Mouse (Mus musculus) thymus, postnatal 25 days (tissue): ENCODE measurements at regions not wholly inside any gene's neighbourhood (a gene's known extent, or its start where the extent isn't known, plus 50 kb on each side); places are given as distances from the start of the nearest gene placed in this dataset.

ENCODE experiments used
- DNase-seq: peaks from one replicate; pipeline ENCODE4 v3.0.0; 2022

GRCm38 (mm10) chrX:11861119-11861708 lies 298.9 kb downstream of the Bcor start:
- DNase-seq = no peak

- DNase-seq = no peak
These were observed 298.3 kb downstream of the Bcor start for GRCm38 (mm10) chrX:11861892-11862291.

- DNase-seq = no peak
These were observed 297.0 kb downstream of the Bcor start for GRCm38 (mm10) chrX:11863106-11863505.

- no peak for DNase-seq
These were observed 286.2 kb downstream of the Bcor start for GRCm38 (mm10) chrX:11873913-11874312.

GRCm38 (mm10) chrX:11876636-11877035 lies 283.5 kb downstream of the Bcor start:
- no peak for DNase-seq

- DNase-seq = peak; percentile 8
These were observed 282.1 kb downstream of the Bcor start for GRCm38 (mm10) chrX:11878028-11878427.

- DNase-seq = no peak
These were observed 279.2 kb downstream of the Bcor start for GRCm38 (mm10) chrX:11880972-11881371.

- DNase-seq = no peak
These were observed 276.1 kb downstream of the Bcor start for GRCm38 (mm10) chrX:11883738-11884716.

GRCm38 (mm10) chrX:11892396-11892795 lies 267.8 kb downstream of the Bcor start:
- DNase-seq = no peak

- peak; percentile 1 for DNase-seq
These were observed 266.4 kb downstream of the Bcor start for GRCm38 (mm10) chrX:11893606-11894279.

- DNase-seq = no peak
These were observed 265.9 kb downstream of the Bcor start for GRCm38 (mm10) chrX:11894280-11894662.

GRCm38 (mm10) chrX:11895396-11895795 lies 264.8 kb downstream of the Bcor start:
- no peak for DNase-seq

- DNase-seq = no peak
These were observed 261.9 kb downstream of the Bcor start for GRCm38 (mm10) chrX:11898280-11898679.

- no peak for DNase-seq
These were observed 261.1 kb downstream of the Bcor start for GRCm38 (mm10) chrX:11899051-11899450.

GRCm38 (mm10) chrX:11899914-11900313 lies 260.2 kb downstream of the Bcor start:
- DNase-seq = no peak

GRCm38 (mm10) chrX:11901791-11902190 lies 258.4 kb downstream of the Bcor start:
- no peak for DNase-seq

- DNase-seq = no peak
These were observed 256.9 kb downstream of the Bcor start for GRCm38 (mm10) chrX:11903116-11903700.

GRCm38 (mm10) chrX:11905231-11905630 lies 254.9 kb downstream of the Bcor start:
- no peak for DNase-seq

GRCm38 (mm10) chrX:11907167-11907566 lies 253.0 kb downstream of the Bcor start:
- DNase-seq = no peak

GRCm38 (mm10) chrX:11915984-11916383 lies 244.2 kb downstream of the Bcor start:
- no peak for DNase-seq

GRCm38 (mm10) chrX:11920231-11920630 lies 239.9 kb downstream of the Bcor start:
- no peak for DNase-seq

GRCm38 (mm10) chrX:11924639-11925302 lies 235.4 kb downstream of the Bcor start:
- no peak for DNase-seq
